Mouse (Mus musculus) thymus, adult 2 months (tissue): ENCODE measurements around the gene Sgms1.

Experiments
- CTCF ChIP-seq: fragments of 200-500 bp; IDR thresholded peaks from 2 replicates; pipeline ENCODE4 v1.5.1; 2012; ENCODE audit warnings: mild to moderate bottlenecking, control low read depth, low read length, moderate library complexity, borderline replicate concordance; ENCODE audit not compliant: control insufficient read depth, poor library complexity, insufficient read depth; ENCODE audit errors: extremely low read depth
- POLR2A ChIP-seq: fragments of 200-500 bp; IDR thresholded peaks from 2 replicates; pipeline ENCODE4 v1.6.1; 2012; ENCODE audit warnings: mild to moderate bottlenecking, low read length, control low read depth, moderate library complexity; ENCODE audit not compliant: control insufficient read depth, poor library complexity, insufficient read depth; ENCODE audit errors: extremely low read depth

GRCm38 (mm10) chr19:32292067-32292739 lies 97.3 kb downstream of the Sgms1 start:
- TF ChIP-seq POLR2A (no peak), CTCF (no peak)
